Mouse (Mus musculus) heart, postnatal 36 days (tissue): Measurements from ENCODE around the gene Coro6. TPM values are rescaled to one million over a fixed set of nuclear protein-coding genes. Genes with fewer than 3 reads are reported as not detected.
A peak's percentile ranks its signal among the peaks of the same experiment; 100 is the strongest.

Source experiments
- DNase-seq, 2 experiments: peaks; one replicate each; pipeline ENCODE4 v3.0.0; 2021 to 2022
- intact Hi-C: fragments of 180-260 bp; cut with DNase I; formaldehyde crosslinking; loops from one replicate; pipeline ENCODE4 v1.15.1; 2025
- total RNA-seq, 2 experiments: library from RNA; stranded (reverse); gene quantifications; 2 replicates each; pipeline ENCODE4 v1.2.3; 2021

Coro6 gene
- 100 to 1,000 TPM; 196 to 198 TPM for total RNA-seq

- intact Hi-C loops = loop anchor here (10.0 kb wide), 1 partner anchor 358 kb away; no protein-coding TSS in a partner anchor
- peak; percentile 83 to 89 for DNase-seq
Measured at GRCm38 (mm10) chr11:77462283-77463100, at the start of gene Coro6. Coro6 (plus strand) TSS chr11:77462411.

DNA sequence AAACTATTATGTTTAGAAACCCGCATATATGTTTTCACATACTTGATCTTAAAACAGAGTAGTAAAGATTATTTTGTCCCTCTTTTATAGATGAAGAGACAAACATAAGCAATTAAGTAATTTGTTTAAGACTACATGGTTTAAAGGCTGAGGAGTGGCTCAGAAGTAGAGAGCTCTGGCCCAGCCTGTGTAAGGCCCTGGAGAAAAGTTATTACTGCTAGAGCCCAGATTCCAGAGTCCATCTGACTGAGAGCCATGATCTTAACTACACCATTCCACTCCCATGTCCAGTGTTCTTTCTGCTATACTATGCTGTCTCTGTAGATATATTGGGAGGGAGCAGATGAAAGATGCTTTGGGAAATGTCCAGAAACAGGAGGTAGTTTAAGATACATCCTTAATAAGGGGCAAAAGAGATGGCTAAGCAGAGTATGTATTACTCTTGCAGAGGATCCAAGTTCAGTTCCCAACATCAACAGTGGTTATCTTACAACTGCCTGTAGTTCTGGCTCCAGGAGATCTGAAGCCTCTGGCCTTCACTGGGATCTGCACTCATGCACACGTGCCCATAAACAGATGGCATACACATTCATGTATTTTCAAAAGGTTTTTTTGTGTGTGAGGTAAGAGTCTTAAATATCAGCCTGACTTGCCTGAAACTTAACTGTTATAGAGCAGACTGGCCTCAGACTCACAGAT lies 47.9 kb upstream of the Coro6 start:
- intact Hi-C loops = no loop called here
- DNase-seq = no peak

- intact Hi-C loops = no loop called here
Measured at GRCm38 (mm10) chr11:77416212-77417000, 45.8 kb upstream of the Coro6 start.

GRCm38 (mm10) chr11:77418021-77418420 lies 44.2 kb upstream of the Coro6 start:
- intact Hi-C loops = no loop called here
- no peak for DNase-seq

More at GRCm38 (mm10) chr11:77416212-77417000, 45.8 kb upstream of the Coro6 start:
- DNase-seq = peak in 1 of 2 experiments; percentile 51

DNA sequence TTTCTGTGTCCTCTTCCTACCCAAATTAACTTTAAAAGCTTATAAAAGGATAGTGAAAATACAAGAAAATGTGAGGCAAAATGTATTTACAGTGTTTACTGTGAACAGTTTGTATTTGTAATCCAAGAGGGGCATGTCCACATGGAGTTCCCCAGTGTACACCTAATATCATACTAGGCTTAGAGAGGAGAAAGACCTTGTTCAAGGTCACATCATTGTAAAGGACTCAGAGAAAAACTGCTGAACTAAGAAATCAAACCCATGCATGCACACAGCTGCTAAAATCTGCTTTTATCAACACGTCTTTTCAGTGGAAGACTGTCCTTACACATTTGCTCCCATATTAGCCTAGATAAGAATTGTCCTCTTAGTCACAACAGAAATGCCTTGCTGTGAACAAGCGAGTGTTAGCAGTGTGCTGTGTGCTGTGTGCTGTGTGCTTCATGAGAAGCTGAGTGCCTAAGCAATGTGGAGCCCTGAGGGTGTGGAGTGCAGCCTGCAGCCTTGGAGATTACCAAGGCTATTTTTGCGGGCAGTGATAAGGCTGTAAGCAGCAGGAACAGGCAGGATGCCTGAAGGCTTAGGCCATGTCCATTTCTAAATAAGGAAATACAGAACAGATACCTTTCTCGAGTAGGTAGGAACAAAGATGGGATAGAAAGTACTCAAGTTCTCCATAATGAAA lies 38.9 kb upstream of the Coro6 start:
- intact Hi-C loops = loop anchor here (5.0 kb wide), 1 partner anchor 76 kb away; no protein-coding TSS in a partner anchor

DNA sequence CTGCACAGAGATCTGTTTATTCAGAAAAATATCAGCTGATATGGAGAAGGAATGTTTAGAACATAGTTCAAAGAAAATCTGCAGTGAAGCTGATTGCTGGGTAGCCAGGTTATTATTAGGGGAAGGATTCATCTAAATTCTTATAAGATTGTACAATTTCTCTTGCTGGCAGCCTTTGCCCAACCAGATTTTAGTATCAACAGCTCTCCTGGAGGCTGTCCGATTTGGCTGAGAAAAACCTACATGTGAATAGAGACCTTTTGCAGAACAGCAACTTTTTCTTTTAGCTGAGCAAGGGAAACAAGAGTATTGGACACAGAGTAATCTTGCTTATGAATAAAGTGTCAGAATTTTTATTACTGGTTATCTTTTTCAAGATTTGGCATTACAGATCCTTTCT lies 33.8 kb upstream of the Coro6 start:
- intact Hi-C loops = no loop called here
- no peak for DNase-seq

More for the DNA sequence above, 38.9 kb upstream of the Coro6 start:
- no peak for DNase-seq

- intact Hi-C loops = no loop called here
- no peak for DNase-seq
Measured at GRCm38 (mm10) chr11:77437026-77437425, 25.2 kb upstream of the Coro6 start.

DNA sequence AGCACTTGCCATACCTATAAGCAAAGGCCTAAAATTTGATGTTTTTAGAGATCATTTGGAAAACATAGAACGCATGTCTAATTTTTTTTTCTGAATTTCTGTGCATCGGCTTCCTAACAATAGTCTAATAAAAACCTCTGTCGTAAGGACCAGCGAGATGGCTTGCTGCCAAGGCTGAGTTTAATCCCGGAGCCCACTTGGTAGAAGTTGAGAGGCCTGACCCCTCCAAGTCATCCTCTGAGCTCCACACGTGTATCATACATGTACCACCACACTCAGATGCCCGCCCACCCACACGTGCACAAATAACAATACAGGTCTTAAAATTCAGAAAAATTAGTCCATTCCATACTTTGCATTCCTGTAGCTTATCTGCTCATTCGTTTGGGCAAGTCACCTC lies 22.1 kb upstream of the Coro6 start:
- peak in 1 of 2 experiments; percentile 36 for DNase-seq
- intact Hi-C loops = loop anchor here (2.0 to 5.0 kb wide), 2 partner anchors 73 to 91 kb away; no protein-coding TSS in a partner anchor

DNA sequence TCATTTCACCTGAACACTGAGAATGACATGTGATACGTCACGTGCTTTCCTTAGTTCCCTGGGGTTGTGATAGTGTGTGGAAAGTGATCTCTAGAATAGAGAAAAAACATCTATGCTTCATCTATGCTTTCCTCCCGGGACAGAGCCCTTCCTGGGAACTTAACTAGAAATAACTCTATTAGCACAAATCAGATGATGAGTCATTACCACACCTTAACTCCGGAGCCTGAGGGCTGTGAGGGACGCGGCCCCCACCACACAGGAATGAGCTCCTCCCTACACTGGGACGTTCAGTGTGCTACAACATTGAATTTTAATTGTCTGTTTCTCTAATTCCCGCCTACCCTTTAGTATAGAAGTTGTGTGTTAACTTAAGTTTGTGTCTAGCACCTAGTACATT lies 21.2 kb upstream of the Coro6 start:
- intact Hi-C loops = loop anchor here (2.0 to 5.0 kb wide), 2 partner anchors 74 to 92 kb away; no protein-coding TSS in a partner anchor

DNA sequence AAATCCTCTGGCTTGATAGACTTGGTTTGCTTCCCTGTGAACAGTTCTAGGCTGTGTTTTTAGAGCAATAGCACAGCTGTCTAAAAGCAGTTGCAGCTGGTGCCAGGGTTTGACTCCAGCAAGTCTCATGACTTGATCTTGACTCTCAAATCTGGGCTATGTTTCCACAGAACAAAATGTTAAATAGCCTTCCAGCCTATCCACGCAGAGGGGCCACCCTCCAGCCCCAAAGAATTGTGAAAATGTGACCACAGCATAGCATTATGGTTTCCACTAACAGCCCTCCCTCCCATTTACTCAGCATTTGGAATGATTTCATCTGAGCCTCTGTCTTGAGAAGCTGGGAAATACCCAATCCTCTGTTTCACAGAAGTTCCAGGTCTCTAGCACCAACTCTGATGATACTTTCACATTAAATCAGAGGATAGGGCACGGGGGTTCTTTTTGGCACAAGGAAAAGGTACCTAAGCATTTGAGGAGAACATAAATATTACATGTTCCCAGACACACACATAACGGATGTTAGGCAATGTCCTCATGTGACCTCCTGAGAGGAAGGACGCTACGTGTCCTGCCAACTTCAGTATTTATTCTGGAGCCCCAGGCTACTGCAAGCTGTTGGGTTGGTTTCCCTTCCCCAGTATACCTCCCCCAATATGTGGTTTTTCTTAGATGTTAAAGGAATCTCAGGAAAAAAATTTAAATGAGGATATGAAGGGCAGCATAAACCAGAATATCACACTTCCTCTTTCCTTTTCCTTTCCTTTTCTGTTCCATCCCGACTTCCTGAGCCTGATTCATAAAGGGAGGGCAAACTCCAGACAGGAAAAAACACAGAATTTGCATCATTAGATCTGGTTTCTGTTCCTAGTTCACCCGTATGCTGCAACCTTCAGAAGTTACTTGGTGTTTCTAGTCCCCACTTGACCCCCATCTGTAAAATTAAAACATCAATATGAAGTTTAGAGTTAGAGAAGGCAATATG lies 19.7 kb upstream of the Coro6 start:
- peak; percentile 68 to 77 for DNase-seq
- intact Hi-C loops = loop anchor here (1.0 to 5.0 kb wide), 2 partner anchors 34 to 75 kb away; no protein-coding TSS in a partner anchor

More for the DNA sequence above, 21.2 kb upstream of the Coro6 start:
- no peak for DNase-seq

DNA sequence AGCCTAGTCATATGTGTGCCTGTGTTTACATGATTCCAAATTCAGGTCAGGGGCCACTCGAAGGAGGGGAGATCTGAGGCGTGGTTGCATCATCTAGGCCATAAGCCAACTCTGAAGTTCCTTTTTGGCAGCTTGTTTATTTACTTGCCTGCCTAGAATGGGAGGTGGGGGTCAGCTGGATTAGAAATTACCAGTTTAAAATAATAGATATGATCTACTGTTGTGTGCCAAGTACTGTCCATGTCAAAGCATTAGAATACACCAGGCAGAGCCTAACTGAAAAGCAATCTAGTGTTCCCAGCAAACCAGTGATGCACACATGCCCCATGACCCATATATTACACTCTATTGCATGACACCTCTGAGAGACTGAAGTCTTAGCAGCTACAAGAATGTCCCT lies 17.3 kb upstream of the Coro6 start:
- peak; percentile 62 to 68 for DNase-seq
- intact Hi-C loops = loop anchor here (5.0 kb wide), 2 partner anchors 78 to 228 kb away; partner anchors contain the start of gene Ssh2

GRCm38 (mm10) chr11:77446628-77447041 lies 15.6 kb upstream of the Coro6 start:
- intact Hi-C loops = loop anchor here (1.0 to 5.0 kb wide), 2 partner anchors 129 to 229 kb away; partner anchors contain the start of gene Ssh2
- DNase-seq = peak; percentile 51 to 75

DNA sequence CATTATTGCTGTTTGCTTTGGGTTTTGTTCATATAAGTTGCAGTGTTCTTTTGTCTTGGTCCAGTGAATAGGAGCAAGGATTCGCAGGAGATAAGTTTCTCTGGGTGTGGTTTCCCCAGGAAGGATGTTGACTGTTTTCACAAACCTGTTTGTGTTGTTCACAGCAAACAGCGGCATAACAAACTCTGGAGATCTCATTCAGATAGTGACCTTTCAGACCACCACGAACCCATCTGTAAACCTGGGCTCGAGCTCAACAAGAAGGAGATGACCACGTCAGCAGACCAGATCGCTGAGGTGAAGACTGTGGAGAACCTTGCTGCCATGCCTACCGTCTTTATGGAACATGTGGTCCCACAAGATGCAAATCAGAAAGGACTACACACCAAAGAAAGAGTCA lies 13.0 kb upstream of the Coro6 start:
- intact Hi-C loops = loop anchor here (5.0 kb wide), 1 partner anchor 232 kb away; the partner anchor contains the start of gene Ssh2
- peak in 1 of 2 experiments; percentile 16 for DNase-seq

GRCm38 (mm10) chr11:77451670-77452069 lies 10.5 kb upstream of the Coro6 start:
- DNase-seq = peak in 1 of 2 experiments; percentile 8
- intact Hi-C loops = no loop called here

GRCm38 (mm10) chr11:77453388-77453787 lies 8.8 kb upstream of the Coro6 start:
- DNase-seq = no peak
- intact Hi-C loops = no loop called here

DNA sequence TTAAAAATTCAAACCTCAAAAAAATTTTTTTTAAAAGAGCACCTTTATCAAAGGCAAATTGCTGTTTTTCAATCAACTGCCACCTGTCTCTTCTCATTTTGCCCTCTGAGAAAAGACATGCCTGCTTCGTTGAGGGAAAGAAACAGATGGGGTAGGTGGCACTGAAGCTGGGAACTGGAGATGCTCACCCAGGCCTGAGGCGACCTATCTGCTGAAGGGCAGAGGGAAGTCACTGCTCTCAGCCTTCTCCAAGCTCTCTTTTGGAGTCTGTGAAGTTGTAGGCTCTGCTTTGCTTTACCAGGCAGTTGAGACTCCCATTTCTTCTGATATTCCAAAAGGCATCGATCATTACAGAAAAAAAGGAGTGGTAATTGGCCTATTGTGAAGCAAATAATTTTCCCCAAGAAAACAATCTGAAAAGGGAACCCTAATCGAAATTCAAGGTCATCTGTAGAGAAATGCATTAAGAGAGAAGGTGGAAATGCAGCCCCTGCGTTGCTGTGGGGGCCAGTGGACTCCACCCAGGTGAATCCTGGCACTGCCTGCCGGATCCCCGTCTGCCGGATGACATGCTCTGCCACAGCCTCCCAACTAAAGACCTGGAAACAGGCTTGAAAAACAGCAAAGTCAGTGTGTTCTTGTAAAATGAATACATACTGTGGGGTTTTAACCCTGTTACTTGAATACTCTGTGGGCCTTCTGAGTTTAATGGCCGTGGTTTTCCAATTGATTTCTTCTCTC lies 6.3 kb upstream of the Coro6 start:
- intact Hi-C loops = no loop called here
- DNase-seq = peak in 1 of 2 experiments; percentile 14

- intact Hi-C loops = no loop called here
- peak; percentile 45 to 63 for DNase-seq
Measured at GRCm38 (mm10) chr11:77456866-77457265, 5.3 kb upstream of the Coro6 start.

- DNase-seq = no peak
- intact Hi-C loops = loop anchor here (10.0 kb wide), 1 partner anchor 357 kb away; no protein-coding TSS in a partner anchor
Measured at GRCm38 (mm10) chr11:77461856-77462255, 355 bp upstream of the Coro6 start.
